Mouse (Mus musculus) CH12.LX (cell line): ENCODE results near the gene 5730596B20Rik.

Experiments used
- CTCF ChIP-seq, 2 experiments: IDR thresholded peaks in 1 of 2; conservative IDR thresholded peaks in 1 of 2; 2 replicates each; pipeline ENCODE4 v1.5.1; 2011 to 2012; ENCODE audit warnings: low read depth in 2 of 2, low read length in 2 of 2, improper control_type of control experiment in 1 of 2, inconsistent platforms in 1 of 2, mild to moderate bottlenecking in 1 of 2, moderate library complexity in 1 of 2
- ELF1 ChIP-seq: IDR thresholded peaks from 2 replicates; pipeline ENCODE4 v1.6.1; 2014; ENCODE audit warnings: low read depth, mild to moderate bottlenecking, inconsistent platforms, low read length, improper control_type of control experiment
- KAT2A ChIP-seq: IDR thresholded peaks from 2 replicates; pipeline ENCODE4 v1.6.1; 2012; ENCODE audit warnings: low read length, improper control_type of control experiment, inconsistent platforms; ENCODE audit not compliant: insufficient replicate concordance
- MYC ChIP-seq: IDR thresholded peaks from 2 replicates; pipeline ENCODE4 v1.6.1; 2011; ENCODE audit warnings: low read depth, mild to moderate bottlenecking, improper control_type of control experiment, low read length
- POLR2A ChIP-seq: IDR thresholded peaks from 2 replicates; pipeline ENCODE4 v1.6.1; 2011; ENCODE audit warnings: low read depth, mild to moderate bottlenecking, improper control_type of control experiment, low read length
- POLR2AphosphoS2 ChIP-seq: IDR thresholded peaks from 2 replicates; pipeline ENCODE4 v1.6.1; 2011; ENCODE audit warnings: low read depth, low read length, improper control_type of control experiment
- TBP ChIP-seq: conservative IDR thresholded peaks from 2 replicates; pipeline ENCODE4 v1.6.1; 2011; ENCODE audit warnings: low read depth, low read length, improper control_type of control experiment
- TCF12 ChIP-seq: IDR thresholded peaks from 2 replicates; pipeline ENCODE4 v1.6.1; 2014; ENCODE audit warnings: low read depth, mild to moderate bottlenecking, inconsistent platforms, low read length, improper control_type of control experiment
- ZC3H11A ChIP-seq: IDR thresholded peaks from 2 replicates; pipeline ENCODE4 v1.6.1; 2012; ENCODE audit warnings: low read depth, mild to moderate bottlenecking, inconsistent platforms, low read length, improper control_type of control experiment

DNA sequence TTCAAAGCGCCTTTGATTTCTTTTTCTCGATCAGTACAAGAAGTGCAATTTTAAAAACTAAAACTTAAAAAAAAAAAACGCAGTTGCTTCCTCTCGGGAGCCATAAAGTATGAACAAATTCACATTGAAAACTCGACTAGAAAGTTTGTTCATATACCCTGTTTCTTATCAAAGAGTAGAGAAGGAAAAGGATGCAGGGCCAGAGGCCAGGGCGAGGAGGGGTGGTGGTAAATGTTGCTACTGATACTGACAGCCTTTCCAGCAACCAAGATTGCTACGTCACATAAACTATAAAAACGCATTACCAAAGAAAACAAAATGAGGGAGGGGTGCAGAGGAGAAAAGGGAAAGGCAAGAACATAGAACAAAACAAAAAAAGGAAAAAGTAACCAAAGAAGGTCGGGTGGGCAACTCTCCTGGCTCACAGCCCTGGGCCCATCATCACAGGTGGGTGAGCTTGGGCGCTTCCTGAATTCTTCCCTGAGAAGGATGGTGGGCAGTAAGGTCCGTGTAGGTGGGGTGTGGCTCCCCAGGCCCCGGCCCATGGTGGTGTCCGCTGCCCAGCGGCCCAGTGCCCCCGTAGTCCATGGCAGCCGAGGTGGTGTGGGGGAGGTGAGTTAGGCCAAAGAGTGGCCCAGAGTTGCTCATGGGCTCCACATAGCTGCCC, 7.7 kb upstream of the 5730596B20Rik start:
- TF ChIP-seq ELF1 (no peak), POLR2AphosphoS2 (no peak), CTCF (conservative IDR thresholded peaks at IDR 0.05 in 1 of 2, IDR thresholded peaks at IDR 0.05 in 1 of 2; ENCODE audit: low read depth in 2 of 2, low read length in 2 of 2) (no peak), TBP (no peak), ZC3H11A (no peak), POLR2A (no peak), TCF12 (no peak), KAT2A (no peak), MYC (no peak)
